Mouse (Mus musculus): ENCODE measurements around the gene Pcdh15. TPM values are rescaled to one million over a fixed set of nuclear protein-coding genes. Genes with fewer than 3 reads are reported as not detected.

The Pcdh15 gene
- polyA plus RNA-seq, 1 experiment = 14.9 TPM

DNA sequence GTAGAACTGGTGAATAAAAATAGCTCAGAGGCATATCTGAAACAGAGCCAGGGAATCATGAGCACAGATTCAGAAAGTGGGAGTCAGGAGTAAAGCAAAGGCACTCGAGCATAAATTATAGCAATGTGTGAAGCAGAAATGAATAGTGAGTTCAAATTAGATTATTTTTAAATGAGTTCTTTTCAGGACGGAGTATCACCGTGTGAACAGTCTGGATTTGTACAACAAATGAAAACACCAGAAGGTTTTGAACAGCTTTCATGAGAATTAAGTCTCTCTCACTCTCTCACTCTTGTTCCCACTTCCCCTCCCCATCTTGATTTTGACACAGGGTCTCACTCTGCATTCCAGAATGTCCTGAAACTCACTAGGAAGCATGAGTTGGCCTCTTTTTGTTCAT is 1381.6 kb downstream of the Pcdh15 start:
- H3K4me3 ChIP-seq (ENCODE audit: insufficient read depth, low read length) = no peak overlapping the region

GRCm38 (mm10) chr10:74512315-74512714 is 1413.2 kb downstream of the Pcdh15 start:
- Histone ChIP-seq H3K27ac (ENCODE audit: insufficient read depth, low read length) (no peak overlapping the region), H3K4me3 (ENCODE audit: insufficient read depth, low read length) (no peak overlapping the region), H3K4me1 (ENCODE audit: control insufficient read depth, insufficient read depth, low read length) (no peaks in the 10 kb centered on the region)
- TF ChIP-seq CTCF (IDR thresholded peaks at IDR 0.05; ENCODE audit: extremely low read depth, insufficient read depth, low read length) (no peak), POLR2A (IDR thresholded peaks at IDR 0.05; ENCODE audit: extremely low read depth, insufficient read depth, low read length) (no peak)

More for the DNA sequence above, 1381.6 kb downstream of the Pcdh15 start:
- TF ChIP-seq CTCF (IDR thresholded peaks at IDR 0.05; ENCODE audit: extremely low read depth, insufficient read depth, low read length) = no peak
- no peak for TF ChIP-seq POLR2A (IDR thresholded peaks at IDR 0.05; ENCODE audit: extremely low read depth, insufficient read depth, low read length)
- H3K4me1 ChIP-seq (ENCODE audit: control insufficient read depth, insufficient read depth, low read length) = no peaks in the 10 kb centered on the region
- H3K27ac ChIP-seq (ENCODE audit: insufficient read depth, low read length) = no peak overlapping the region

DNA sequence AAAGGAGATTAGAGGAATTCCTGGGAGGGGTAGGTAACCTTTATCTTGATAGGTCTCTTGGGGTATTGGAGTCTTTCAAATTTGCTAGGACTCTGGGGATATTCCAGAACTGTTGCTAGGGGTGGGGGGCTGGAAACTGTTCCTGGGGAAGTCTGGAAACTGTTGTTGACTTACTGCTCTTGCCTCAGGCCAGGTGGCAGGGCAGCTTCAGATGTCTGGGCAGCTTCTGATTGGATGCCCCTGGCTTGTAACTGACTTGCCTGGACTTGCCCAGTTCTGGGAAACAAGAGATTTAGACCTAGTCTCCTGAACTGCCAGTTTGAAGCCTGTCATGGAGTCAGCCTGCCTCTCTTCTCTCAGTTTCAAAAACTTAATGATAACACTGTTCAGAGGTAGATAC is 1414.6 kb downstream of the Pcdh15 start:
- Histone ChIP-seq H3K4me3 (ENCODE audit: insufficient read depth, low read length) (no peak overlapping the region), H3K27ac (ENCODE audit: insufficient read depth, low read length) (no peak overlapping the region), H3K4me1 (ENCODE audit: control insufficient read depth, insufficient read depth, low read length) (no peaks in the 10 kb centered on the region)
- no peak for TF ChIP-seq CTCF (IDR thresholded peaks at IDR 0.05; ENCODE audit: extremely low read depth, insufficient read depth, low read length)
- no peak for TF ChIP-seq POLR2A (IDR thresholded peaks at IDR 0.05; ENCODE audit: extremely low read depth, insufficient read depth, low read length)

DNA sequence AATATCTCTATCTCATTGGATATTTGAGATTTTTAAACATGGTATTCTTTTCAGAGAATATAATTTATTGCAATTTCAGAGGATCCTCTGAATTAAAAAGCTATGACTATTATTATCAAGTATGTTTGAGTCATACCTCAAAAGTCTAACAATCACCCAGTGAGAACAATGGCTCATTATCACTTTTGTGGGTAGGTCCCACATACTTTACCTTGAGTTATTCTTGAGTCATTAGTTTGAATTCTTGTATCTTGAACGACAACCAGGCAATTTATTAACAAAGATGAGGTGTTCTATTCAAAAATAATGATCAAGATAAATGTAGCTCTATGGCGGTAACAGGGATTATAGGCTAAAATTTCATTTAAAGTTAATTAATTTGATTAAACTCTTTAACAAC is 1439.2 kb downstream of the Pcdh15 start:
- TF ChIP-seq POLR2A (IDR thresholded peaks at IDR 0.05; ENCODE audit: extremely low read depth, insufficient read depth, low read length) (no peak), CTCF (IDR thresholded peaks at IDR 0.05; ENCODE audit: extremely low read depth, insufficient read depth, low read length) (no peak)
- H3K4me3 ChIP-seq (ENCODE audit: insufficient read depth, low read length) = no peak overlapping the region
- H3K4me1 ChIP-seq (ENCODE audit: control insufficient read depth, insufficient read depth, low read length) = no peaks in the 10 kb centered on the region
- no peak overlapping the region for H3K27ac ChIP-seq (ENCODE audit: insufficient read depth, low read length)

- Histone ChIP-seq H3K27ac (ENCODE audit: insufficient read depth, low read length) (no peak overlapping the region), H3K4me3 (ENCODE audit: insufficient read depth, low read length) (no peak overlapping the region), H3K4me1 (ENCODE audit: control insufficient read depth, insufficient read depth, low read length) (no peaks in the 10 kb centered on the region)
- no peak for TF ChIP-seq CTCF (IDR thresholded peaks at IDR 0.05; ENCODE audit: extremely low read depth, insufficient read depth, low read length)
- TF ChIP-seq POLR2A (IDR thresholded peaks at IDR 0.05; ENCODE audit: extremely low read depth, insufficient read depth, low read length) = no peak
Observed at GRCm38 (mm10) chr10:74555326-74555725, 1456.2 kb downstream of the Pcdh15 start.

DNA sequence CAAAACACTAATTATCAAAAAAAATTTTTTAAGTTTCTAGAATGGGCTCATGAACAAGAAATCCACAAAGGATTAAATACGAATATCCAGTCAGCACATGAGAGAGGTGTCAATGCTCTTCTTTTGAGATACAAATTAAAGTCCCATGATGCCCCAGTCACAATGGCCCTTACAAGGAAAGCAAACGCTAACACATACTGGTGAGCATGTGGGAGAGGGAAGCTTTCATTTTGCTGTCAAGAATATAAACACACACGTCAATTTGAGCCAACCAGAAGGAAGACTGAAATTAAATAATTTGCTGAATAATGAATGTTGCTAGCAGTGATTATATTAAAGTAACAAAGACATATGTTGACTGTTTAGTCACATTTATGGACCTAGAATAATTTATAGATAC is 1470.5 kb downstream of the Pcdh15 start:
- Histone ChIP-seq H3K4me1 (ENCODE audit: control insufficient read depth, insufficient read depth, low read length) (no peaks in the 10 kb centered on the region), H3K4me3 (ENCODE audit: insufficient read depth, low read length) (no peak overlapping the region), H3K27ac (ENCODE audit: insufficient read depth, low read length) (no peak overlapping the region)
- TF ChIP-seq POLR2A (IDR thresholded peaks at IDR 0.05; ENCODE audit: extremely low read depth, insufficient read depth, low read length) (no peak), CTCF (IDR thresholded peaks at IDR 0.05; ENCODE audit: extremely low read depth, insufficient read depth, low read length) (no peak)

- TF ChIP-seq POLR2A (IDR thresholded peaks at IDR 0.05; ENCODE audit: extremely low read depth, insufficient read depth, low read length) (no peak), CTCF (IDR thresholded peaks at IDR 0.05; ENCODE audit: extremely low read depth, insufficient read depth, low read length) (no peak)
- Histone ChIP-seq H3K4me3 (ENCODE audit: insufficient read depth, low read length) (no peak overlapping the region), H3K27ac (ENCODE audit: insufficient read depth, low read length) (no peak overlapping the region), H3K4me1 (ENCODE audit: control insufficient read depth, insufficient read depth, low read length) (no peaks in the 10 kb centered on the region)
Observed at GRCm38 (mm10) chr10:74579924-74580323, 1480.8 kb downstream of the Pcdh15 start.

DNA sequence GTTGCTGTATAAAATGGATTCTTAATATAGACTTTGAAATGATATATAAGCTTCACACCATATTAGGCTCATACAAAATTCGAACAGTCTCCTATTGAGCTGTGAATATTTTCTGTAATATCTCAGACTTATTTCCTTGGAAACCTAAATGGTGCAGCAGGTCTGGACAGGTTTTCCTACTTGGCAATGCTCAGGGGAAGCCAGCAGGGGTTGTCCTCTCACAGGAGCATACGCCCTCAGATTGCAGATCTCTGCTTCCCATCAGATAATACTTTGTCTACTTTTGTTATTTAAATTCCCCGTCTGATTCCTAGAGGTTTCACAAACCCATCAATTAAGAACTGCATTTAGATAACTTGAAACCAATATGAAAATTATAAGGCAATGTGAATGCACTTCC is 1492.7 kb downstream of the Pcdh15 start:
- no peak overlapping the region for H3K27ac ChIP-seq (ENCODE audit: insufficient read depth, low read length)
- no peaks in the 10 kb centered on the region for H3K4me1 ChIP-seq (ENCODE audit: control insufficient read depth, insufficient read depth, low read length)
- no peak overlapping the region for H3K4me3 ChIP-seq (ENCODE audit: insufficient read depth, low read length)
- TF ChIP-seq POLR2A (IDR thresholded peaks at IDR 0.05; ENCODE audit: extremely low read depth, insufficient read depth, low read length) (no peak), CTCF (IDR thresholded peaks at IDR 0.05; ENCODE audit: extremely low read depth, insufficient read depth, low read length) (no peak)

DNA sequence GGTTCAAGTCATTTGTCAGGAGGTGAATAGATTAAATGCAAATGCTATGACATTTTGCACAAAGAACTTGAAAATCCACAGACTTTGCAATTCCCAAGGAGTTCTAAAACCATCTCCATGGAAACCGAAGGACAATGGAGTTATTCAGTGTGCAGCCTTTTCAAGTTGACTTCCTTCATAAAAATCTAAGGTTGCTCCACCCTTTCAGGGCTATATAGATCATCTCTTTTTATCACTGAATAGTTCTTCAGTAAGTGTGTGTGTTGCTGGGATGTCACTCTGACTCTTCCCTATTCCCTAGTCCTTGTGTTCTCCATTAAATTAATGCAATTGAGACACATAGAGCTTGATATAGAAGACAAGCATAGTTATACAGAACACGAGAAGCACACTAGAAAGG is 1508.5 kb downstream of the Pcdh15 start:
- no peaks in the 10 kb centered on the region for H3K4me1 ChIP-seq (ENCODE audit: control insufficient read depth, insufficient read depth, low read length)
- no peak overlapping the region for H3K4me3 ChIP-seq (ENCODE audit: insufficient read depth, low read length)
- no peak for TF ChIP-seq CTCF (IDR thresholded peaks at IDR 0.05; ENCODE audit: extremely low read depth, insufficient read depth, low read length)
- TF ChIP-seq POLR2A (IDR thresholded peaks at IDR 0.05; ENCODE audit: extremely low read depth, insufficient read depth, low read length) = no peak
- no peak overlapping the region for H3K27ac ChIP-seq (ENCODE audit: insufficient read depth, low read length)

GRCm38 (mm10) chr10:74621837-74622236 is 1522.7 kb downstream of the Pcdh15 start:
- TF ChIP-seq CTCF (IDR thresholded peaks at IDR 0.05; ENCODE audit: extremely low read depth, insufficient read depth, low read length) (no peak), POLR2A (IDR thresholded peaks at IDR 0.05; ENCODE audit: extremely low read depth, insufficient read depth, low read length) (no peak)
- Histone ChIP-seq H3K4me3 (ENCODE audit: insufficient read depth, low read length) (no peak overlapping the region), H3K4me1 (ENCODE audit: control insufficient read depth, insufficient read depth, low read length) (no peaks in the 10 kb centered on the region; the same call in 1 of the 2 replicates), H3K27ac (ENCODE audit: insufficient read depth, low read length) (no peak overlapping the region)
